Mouse (Mus musculus): ENCODE measurements around the gene Zfp575.
A peak's percentile ranks its signal among the peaks of the same experiment; 100 is the strongest.

GRCm38 (mm10) chr7:24599211-24600067 lies 12.0 kb upstream of the Zfp575 start:
- TF ChIP-seq CTCF (IDR thresholded peaks at IDR 0.05; ENCODE audit: low read depth): peak; percentile 58
- no peak for TF ChIP-seq EP300 (IDR thresholded peaks at IDR 0.05; ENCODE audit: low read depth)

All from liver, embryonic 14.5 days (tissue).